Mouse (Mus musculus) heart, embryonic 14.5 days (tissue): Measurements from ENCODE around the gene Dnajc5g. TPM values are rescaled to one million over a fixed set of nuclear protein-coding genes. Genes with fewer than 3 reads are reported as not detected.

ENCODE experiments used
- ATAC-seq: fragments of 200-750 bp; cut with Nextera tagmentation; 2 replicates; pipeline ENCODE4 v1.8.0; 2017; ENCODE audit warnings: low read depth, moderate TSS enrichment; ENCODE audit not compliant: insufficient number of reproducible peaks, insufficient read depth, low FRiP score
- H3K27ac ChIP-seq, 2 experiments: fragments of 200-500 bp in 1 of 2; fragments of 300-500 bp in 1 of 2; sonication (generic) in 1 of 2; replicated peaks in 1 of 2; 2 replicates each; pipeline ENCODE4 v1.5.1; 2012 to 2014; ENCODE audit warnings: low read depth in 2 of 2, low read length in 2 of 2, control low read depth in 1 of 2, mild to moderate bottlenecking in 1 of 2, mixed read lengths in 1 of 2; ENCODE audit not compliant: control insufficient read depth in 1 of 2, insufficient read depth in 1 of 2
- H3K27me3 ChIP-seq: fragments of 300-500 bp; sonication (generic); 2 replicates; pipeline ENCODE4 v1.6.1; 2014; ENCODE audit warnings: mild to moderate bottlenecking, low read length, control low read depth; ENCODE audit not compliant: control insufficient read depth, insufficient read depth
- H3K36me3 ChIP-seq: fragments of 300-500 bp; sonication (generic); 2 replicates; pipeline ENCODE4 v1.6.1; 2014; ENCODE audit warnings: mild to moderate bottlenecking, control low read depth, low read length, mixed read lengths; ENCODE audit not compliant: control insufficient read depth, insufficient read depth
- H3K4me1 ChIP-seq, 2 experiments: fragments of 200-500 bp in 1 of 2; fragments of 300-500 bp in 1 of 2; sonication (generic) in 1 of 2; 2 replicates each; pipeline ENCODE4 v1.6.1; 2012 to 2014; ENCODE audit warnings: low read length in 2 of 2, control low read depth in 1 of 2, mixed read lengths in 1 of 2; ENCODE audit not compliant: control insufficient read depth in 2 of 2, insufficient read depth in 2 of 2
- H3K4me2 ChIP-seq: fragments of 300-500 bp; sonication (generic); 2 replicates; pipeline ENCODE4 v1.6.1; 2014; ENCODE audit warnings: mild to moderate bottlenecking, low read length
- H3K4me3 ChIP-seq, 2 experiments: fragments of 200-500 bp in 1 of 2; fragments of 300-500 bp in 1 of 2; sonication (generic) in 1 of 2; 2 replicates each; pipeline ENCODE4 v1.5.1; 2012 to 2014; ENCODE audit warnings: low read length in 2 of 2, mild to moderate bottlenecking in 2 of 2, control low read depth in 1 of 2, low read depth in 1 of 2, moderate library complexity in 1 of 2; ENCODE audit not compliant: control insufficient read depth in 1 of 2, insufficient read depth in 1 of 2
- H3K9ac ChIP-seq: fragments of 300-500 bp; sonication (generic); 2 replicates; pipeline ENCODE4 v1.6.1; 2014; ENCODE audit warnings: mild to moderate bottlenecking, low read length
- H3K9me3 ChIP-seq: fragments of 300-500 bp; sonication (generic); 2 replicates; pipeline ENCODE4 v1.6.1; 2016; ENCODE audit warnings: low read length, control low read depth; ENCODE audit not compliant: control insufficient read depth
- WGBS: fragments of 180-500 bp; shearing (Covaris S2); extraction: QIAGEN DNeasy Blood & Tissue Kit; methylation state at CpG from one replicate; pipeline ENCODE4 v1.1.7; 2014; 5-methylcytosine and 5-hydroxymethylcytosine counted together
- polyA plus RNA-seq: library from polyadenylated mRNA; unstranded; fragments of >200 nt; fragmentation: Nextera tagmentation; extraction: Ambion mirVana; gene quantifications from 2 replicates; pipeline ENCODE4 v1.2.1, GENCODE M21; 2014

The Dnajc5g gene
- polyA plus RNA-seq, 1 experiment from 2014 or later, result not detected

DNA sequence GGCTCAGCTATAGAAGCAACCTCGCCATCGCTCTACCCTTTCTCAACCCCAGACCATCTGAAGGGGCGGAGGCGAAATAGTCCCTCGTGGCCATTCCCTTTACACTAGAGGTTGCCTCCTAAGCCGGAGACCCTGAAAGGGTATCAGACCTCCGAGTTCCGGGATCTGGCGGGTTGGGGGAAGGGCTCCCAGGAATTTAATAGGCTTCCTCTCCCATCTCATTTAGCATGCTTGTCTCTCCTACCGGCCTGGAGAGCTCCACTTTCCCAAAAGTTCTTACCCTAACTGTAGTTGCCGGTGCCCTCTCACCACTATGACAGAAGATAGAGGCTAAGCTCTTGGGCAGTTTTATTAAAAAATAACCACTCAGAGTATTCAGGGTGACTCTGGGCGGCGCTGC is 31.6 kb downstream of the Dnajc5g start:
- Histone ChIP-seq H3K27ac (no peak overlapping the region), H3K27me3 (peaks cover 59% of the 10 kb centered on the region), H3K9ac (no peak overlapping the region), H3K9me3 (no peaks in the 10 kb centered on the region), H3K4me1 (peaks cover 15 to 21% of the 10 kb centered on the region in 2 experiments; a peak in 3 of 4 replicates), H3K4me2 (peak overlapping the region; percentile 60), H3K4me3 (peak overlapping the region; percentile 32 to 36), H3K36me3 (peaks cover 10% of the 10 kb centered on the region)
- WGBS, result 2% methylated on average over 13 of the region's 13 CpGs
- ATAC-seq, result no peak

DNA sequence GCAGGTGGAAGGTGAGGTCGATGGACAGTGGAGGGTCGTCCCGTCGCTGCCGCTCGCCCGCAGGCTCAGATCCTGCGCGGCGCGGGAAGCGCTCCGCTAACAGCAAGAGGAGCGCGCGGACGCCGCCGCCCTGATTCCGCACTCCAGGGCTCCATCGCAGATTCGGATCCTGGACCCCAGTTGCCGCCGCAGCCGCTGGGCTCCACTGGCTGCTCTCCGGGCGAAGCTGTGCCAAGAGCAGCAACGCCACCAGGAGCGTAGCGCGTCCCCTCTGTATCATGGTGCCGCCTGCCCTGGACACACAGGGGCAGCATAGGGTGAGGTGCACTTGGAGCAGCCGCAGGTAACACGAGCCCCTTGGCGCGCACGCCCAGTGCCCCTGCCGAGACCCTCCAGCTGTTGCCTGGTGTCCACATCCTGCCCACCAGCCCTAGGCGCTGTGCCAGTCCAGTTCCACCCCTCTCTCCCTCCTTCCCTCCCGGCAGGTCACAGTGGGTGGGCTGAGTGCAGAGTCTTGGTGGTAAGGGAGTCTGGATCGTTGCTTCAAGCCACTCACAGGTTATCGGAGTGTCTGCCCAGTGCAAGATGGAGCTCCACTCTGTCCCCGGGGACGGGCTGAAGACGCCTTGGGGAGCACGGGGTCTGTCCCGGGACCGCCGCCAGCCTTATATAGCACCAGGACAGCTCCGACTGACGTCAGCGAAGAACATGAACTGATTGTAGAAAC is 32.3 kb downstream of the Dnajc5g start, which contains the start of gene Ucn:
Gene Ucn (minus strand): TSS at position 589 of the 727 bp plus-strand sequence.
- H3K4me1 ChIP-seq, result peaks cover 15 to 21% of the 10 kb centered on the region in 2 experiments; a peak in 3 of 4 replicates
- H3K9ac ChIP-seq, result no peak within 1 kb of the TSS
- H3K36me3 ChIP-seq, result peaks cover 13% of the 10 kb centered on the region
- ATAC-seq, result 0 out of 2 replicates have a peak, but pooled peaks have one; percentile 8
- 1% methylated on average over 51 of the region's 52 CpGs for WGBS
- H3K4me2 ChIP-seq, result peak within 1 kb of the TSS; percentile 60
- peak within 1 kb of the TSS; percentile 32 to 36 for H3K4me3 ChIP-seq
- no peaks in the 10 kb centered on the region for H3K9me3 ChIP-seq
- H3K27ac ChIP-seq, result no peak within 1 kb of the TSS
- H3K27me3 ChIP-seq, result peaks cover 59% of the 10 kb centered on the region

DNA sequence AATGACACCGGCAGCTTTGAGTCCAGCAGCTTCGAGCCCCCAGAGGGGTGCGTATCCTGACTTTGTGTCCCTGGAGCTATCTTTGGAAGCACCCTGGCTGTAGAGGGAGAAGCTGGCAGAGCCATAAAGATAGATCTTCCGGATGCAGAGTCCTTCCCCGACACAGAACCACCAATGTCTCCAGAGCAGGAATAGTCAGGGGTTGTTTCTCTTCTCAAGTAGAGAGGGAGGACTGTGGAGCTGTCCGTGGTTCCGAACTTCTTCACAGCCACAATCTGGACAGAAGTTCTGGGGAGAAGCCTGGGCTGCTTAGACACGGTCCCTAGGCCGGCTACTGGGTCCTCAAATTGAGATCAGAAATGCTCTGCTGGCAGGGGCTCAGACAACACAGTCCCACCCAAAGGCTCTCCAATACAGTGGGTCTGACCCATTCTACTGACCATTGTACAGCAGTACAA is 32.9 kb downstream of the Dnajc5g start:
- peaks cover 56% of the 10 kb centered on the region for H3K27me3 ChIP-seq
- WGBS, result 8% methylated on average over 9 of the region's 9 CpGs
- peaks cover 15 to 21% of the 10 kb centered on the region in 2 experiments; a peak in 3 of 4 replicates for H3K4me1 ChIP-seq
- no peak for ATAC-seq
- no peak overlapping the region for H3K27ac ChIP-seq
- peaks cover 18% of the 10 kb centered on the region for H3K36me3 ChIP-seq
- H3K9ac ChIP-seq, result no peak overlapping the region
- peak overlapping the region; percentile 60 for H3K4me2 ChIP-seq
- H3K4me3 ChIP-seq, result peak overlapping the region; percentile 32 to 36; a peak in 3 of 4 replicates
- no peaks in the 10 kb centered on the region for H3K9me3 ChIP-seq

DNA sequence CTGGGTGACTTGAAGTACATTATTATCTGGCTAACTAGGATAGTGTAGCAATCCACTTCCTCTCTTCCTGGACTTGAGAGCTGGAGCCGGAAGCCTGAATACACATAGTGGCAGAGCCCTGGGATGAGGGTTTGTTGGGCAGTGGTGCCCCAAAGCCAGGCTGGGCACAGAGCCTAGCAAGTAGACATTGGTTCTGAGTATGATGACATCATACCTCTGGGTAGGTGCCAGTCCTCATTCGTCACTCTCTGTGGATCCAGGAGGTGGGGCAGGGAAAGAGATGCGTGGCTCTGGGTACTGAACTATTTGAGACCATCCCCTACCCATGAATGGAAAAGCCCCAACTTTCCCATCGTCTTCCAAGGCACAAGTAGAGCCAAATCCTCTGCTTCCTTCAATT is 43.7 kb downstream of the Dnajc5g start:
- Histone ChIP-seq H3K4me3 (no peak overlapping the region), H3K9me3 (no peaks in the 10 kb centered on the region), H3K9ac (no peak overlapping the region), H3K27ac (no peak overlapping the region), H3K27me3 (no peaks in the 10 kb centered on the region), H3K4me2 (no peak overlapping the region), H3K36me3 (peaks cover 39% of the 10 kb centered on the region), H3K4me1 (peaks cover 5 to 12% of the 10 kb centered on the region in 2 experiments; a peak in 3 of 4 replicates)
- no peak for ATAC-seq
- WGBS, result 77% methylated on average over 4 of the region's 4 CpGs

DNA sequence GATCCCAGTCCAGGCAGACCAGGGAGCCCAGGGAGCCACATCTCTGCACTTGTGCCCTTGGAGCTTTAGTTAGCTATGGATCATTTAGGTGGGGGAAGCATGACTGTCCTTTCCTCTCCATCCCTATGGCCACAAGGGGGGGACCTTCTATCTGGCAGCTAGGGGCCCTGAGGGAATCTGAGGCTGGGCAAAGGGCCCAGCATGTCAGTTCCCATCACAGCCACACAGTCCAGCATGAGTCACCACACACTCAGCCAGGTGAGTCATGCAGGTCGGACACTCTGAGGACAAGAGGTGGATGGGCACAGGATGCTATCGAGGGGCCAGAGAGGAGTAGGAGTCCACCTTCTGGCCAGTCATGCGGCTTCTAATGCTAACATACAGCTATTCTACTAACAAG is 45.7 kb downstream of the Dnajc5g start:
- H3K9ac ChIP-seq, result peak overlapping the region; percentile 16; the same call in 1 of the 2 replicates
- WGBS, result 55% methylated on average over 3 of the region's 3 CpGs

DNA sequence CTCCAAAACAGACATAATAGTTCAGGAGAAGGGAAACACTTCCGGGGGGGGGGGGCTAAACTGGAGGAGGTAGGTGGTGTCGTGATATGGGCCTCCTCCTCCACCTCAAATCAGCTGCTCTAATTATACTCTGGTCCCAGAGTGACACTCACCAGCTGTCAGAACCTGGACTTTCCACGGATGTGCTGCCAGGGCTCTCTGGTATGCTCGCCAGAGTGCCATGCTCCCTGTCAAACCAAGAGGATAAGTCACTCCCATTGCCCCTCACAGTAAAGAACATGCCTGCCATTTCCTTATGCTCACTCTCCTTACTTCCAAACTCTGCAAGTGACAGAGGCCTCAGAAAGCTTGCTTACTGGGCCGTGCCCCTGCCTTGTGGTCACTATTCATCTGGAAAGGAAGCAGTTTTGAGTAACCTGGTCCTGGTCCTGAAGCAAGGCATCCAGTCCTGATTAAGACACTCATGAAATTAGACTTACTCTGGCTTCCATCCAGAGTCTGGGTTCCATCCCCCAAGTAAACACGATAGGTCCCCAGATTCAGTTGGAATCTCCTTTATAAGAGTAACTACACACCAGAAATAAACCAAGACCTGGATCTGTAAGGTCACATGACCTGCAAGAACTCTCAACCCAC is 47.5 kb downstream of the Dnajc5g start:
- no peaks in the 10 kb centered on the region for H3K9me3 ChIP-seq
- WGBS, result 22% methylated on average over 6 of the region's 6 CpGs
- H3K36me3 ChIP-seq, result peaks cover 45% of the 10 kb centered on the region
- peak overlapping the region; percentile 81 for H3K9ac ChIP-seq
- H3K27ac ChIP-seq, result peak overlapping the region; percentile 6 to 69; a peak in 3 of 4 replicates
- H3K4me3 ChIP-seq, result peak overlapping the region; percentile 59 to 62
- peak overlapping the region; percentile 94 for H3K4me2 ChIP-seq
- no peaks in the 10 kb centered on the region for H3K27me3 ChIP-seq
- no peak for ATAC-seq
- peaks cover 5 to 12% of the 10 kb centered on the region in 2 experiments; a peak in 3 of 4 replicates for H3K4me1 ChIP-seq

More for the DNA sequence above, 45.7 kb downstream of the Dnajc5g start:
- Histone ChIP-seq H3K4me2 (no peak overlapping the region), H3K4me3 (no peak overlapping the region), H3K27me3 (no peaks in the 10 kb centered on the region), H3K4me1 (peaks cover 5 to 12% of the 10 kb centered on the region in 2 experiments; a peak in 3 of 4 replicates), H3K27ac (no peak overlapping the region), H3K36me3 (peaks cover 37% of the 10 kb centered on the region), H3K9me3 (no peaks in the 10 kb centered on the region)
- ATAC-seq, result no peak

DNA sequence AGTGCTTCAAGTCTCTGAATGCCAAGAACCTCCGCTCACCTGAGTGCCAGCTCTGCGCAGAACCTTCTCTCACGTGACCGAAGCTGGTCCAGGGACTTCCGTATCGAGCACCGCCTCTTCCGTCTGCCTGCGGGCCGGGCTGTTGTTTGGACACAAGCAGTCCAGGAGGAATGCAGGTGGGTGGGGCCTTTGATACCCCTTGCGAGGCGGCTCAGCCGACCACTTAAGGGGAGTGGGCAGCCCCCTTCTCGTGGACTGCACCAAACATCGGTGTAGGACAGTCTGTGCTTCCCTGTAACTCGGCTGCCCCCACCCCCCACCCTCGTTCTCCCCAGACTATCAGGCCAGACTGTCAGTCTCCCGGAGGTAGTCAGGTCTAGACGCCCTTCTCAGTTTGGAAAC is 48.1 kb downstream of the Dnajc5g start, which contains the start of gene Mpv17:
Gene Mpv17 (minus strand): TSS at position 100 of the 402 bp plus-strand sequence.
- Histone ChIP-seq H3K27ac (peak within 1 kb of the TSS; percentile 6 to 69; a peak in 3 of 4 replicates), H3K27me3 (no peaks in the 10 kb centered on the region), H3K36me3 (peaks cover 47% of the 10 kb centered on the region), H3K4me1 (peaks cover 5 to 12% of the 10 kb centered on the region in 2 experiments; a peak in 3 of 4 replicates), H3K9ac (peak within 1 kb of the TSS; percentile 81), H3K9me3 (no peaks in the 10 kb centered on the region), H3K4me3 (peak within 1 kb of the TSS; percentile 59 to 62), H3K4me2 (peak within 1 kb of the TSS; percentile 94)
- ATAC-seq, result peak; percentile 87
- WGBS, result under 1% methylated on average over 19 of the region's 19 CpGs
